Mouse (Mus musculus) left cerebral cortex, postnatal 14 days (tissue): Measurements from ENCODE around the gene Dao. TPM values are rescaled to one million over a fixed set of nuclear protein-coding genes. Genes with fewer than 3 reads are reported as not detected.
A peak's percentile ranks its signal among the peaks of the same experiment; 100 is the strongest.

ENCODE experiments used
- DNase-seq, 2 experiments: peaks; one replicate each; pipeline ENCODE4 v3.0.0; 2021 to 2022; ENCODE audit warnings: low spot score in 2 of 2, mixed read lengths in 1 of 2
- intact Hi-C: fragments of 180-260 bp; cut with DNase I; formaldehyde crosslinking; loops from one replicate; pipeline ENCODE4 v1.15.1; 2025
- total RNA-seq, 2 experiments: library from RNA; stranded (reverse); gene quantifications; 2 replicates each; pipeline ENCODE4 v1.2.3; 2021

The Dao gene
- total RNA-seq, 2 experiments from 2014 or later: not detected

DNA sequence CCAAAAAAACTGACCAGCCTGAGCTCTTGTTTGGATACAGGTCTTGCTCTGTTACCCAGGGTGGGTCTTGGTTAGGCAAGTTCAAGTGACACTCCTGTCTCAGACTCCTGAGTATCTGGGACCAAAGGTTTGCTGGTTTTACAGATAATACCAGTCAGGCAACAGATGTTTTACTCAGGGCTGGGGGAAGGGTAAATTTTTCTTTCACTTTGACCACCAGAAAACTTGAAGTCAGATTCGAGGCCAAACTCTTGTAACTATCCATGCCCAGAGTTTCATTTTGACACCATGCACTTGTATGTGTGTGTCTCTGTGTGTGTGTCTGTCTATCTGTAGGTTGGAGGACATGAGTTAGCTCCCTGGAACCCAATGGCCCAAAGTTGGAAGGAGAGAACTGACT, 23.0 kb upstream of the Dao start:
- DNase-seq: no peak
- intact Hi-C loops: no loop called here

- intact Hi-C loops: no loop called here
- DNase-seq: no peak
Observed at GRCm38 (mm10) chr5:113981171-113981570, 22.3 kb upstream of the Dao start.

DNA sequence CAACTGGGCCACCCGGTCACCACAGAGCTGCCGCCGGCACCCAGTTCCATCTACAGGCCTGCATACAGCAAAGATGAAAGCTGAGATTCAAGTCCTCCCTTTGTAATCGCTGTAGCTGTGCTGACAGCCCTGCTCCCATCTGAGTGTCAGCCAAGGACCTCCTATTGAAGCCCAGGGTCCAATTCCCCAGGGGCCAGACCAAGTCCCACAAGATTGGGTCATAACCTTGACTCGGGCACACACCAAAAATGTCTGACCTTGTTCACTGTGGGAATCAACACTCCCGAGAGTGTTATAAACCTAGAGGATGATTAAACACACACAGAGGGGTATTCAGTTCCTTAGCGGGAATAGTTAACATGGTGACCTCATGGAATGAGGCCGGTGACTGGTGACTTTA, 21.7 kb upstream of the Dao start:
- intact Hi-C loops: no loop called here
- no peak for DNase-seq

- no peak for DNase-seq
Observed at GRCm38 (mm10) chr5:113983541-113983940, 20.0 kb upstream of the Dao start.

GRCm38 (mm10) chr5:113984025-113984740, 19.3 kb upstream of the Dao start:
- intact Hi-C loops: no loop called here
- DNase-seq: no peak

More at GRCm38 (mm10) chr5:113983541-113983940, 20.0 kb upstream of the Dao start:
- intact Hi-C loops: no loop called here

DNA sequence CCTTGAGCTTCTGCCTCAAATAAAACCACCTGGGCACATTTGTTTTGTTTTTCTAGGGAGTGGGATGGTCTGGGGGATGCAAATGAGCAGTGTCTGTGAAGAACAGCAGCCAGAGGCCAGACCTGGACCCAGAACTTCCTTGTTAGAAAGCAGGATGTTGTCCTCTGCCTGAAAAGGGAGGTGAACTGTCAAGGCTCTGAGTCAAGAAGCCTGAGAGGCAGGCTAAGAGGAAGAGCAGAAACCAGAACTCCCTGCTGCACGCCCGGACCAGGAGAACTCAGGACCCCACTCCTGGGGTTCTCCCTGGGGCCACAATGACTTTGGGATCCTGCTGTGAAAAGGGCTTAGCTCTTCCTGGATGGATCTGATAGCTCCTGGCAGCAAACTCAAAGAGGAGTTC, 17.8 kb upstream of the Dao start:
- intact Hi-C loops: no loop called here
- DNase-seq: no peak

GRCm38 (mm10) chr5:113986182-113986961, 17.1 kb upstream of the Dao start:
- no peak for DNase-seq
- intact Hi-C loops: no loop called here

DNA sequence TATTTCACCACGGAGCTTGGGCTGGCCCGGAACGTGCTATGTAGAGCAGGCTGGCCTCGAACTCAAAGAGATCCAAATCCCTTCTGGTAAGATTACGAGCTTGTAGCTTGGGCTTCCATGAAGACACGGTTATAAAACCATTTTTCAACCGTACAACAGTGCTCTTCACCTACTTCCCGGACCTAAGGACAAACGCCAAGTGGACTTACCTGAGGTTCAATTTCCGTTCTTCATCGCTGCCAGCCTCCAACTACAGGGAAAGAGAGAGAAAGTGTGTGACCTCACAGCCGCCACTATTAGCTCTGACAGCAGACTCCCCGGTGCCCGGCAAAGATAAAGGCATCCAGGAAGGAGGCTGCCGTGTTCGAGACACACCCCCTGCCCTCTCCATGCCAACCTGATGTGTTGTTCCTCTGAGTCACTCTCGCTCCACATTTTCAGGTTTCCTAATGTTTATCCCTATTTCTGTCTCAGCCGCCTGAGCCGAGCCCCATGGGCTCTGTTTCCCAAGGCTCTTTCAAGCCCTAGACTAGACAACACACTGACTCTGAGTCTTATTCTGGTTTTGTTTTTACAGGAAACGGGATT, 14.0 kb upstream of the Dao start:
- DNase-seq: no peak
- intact Hi-C loops: no loop called here

GRCm38 (mm10) chr5:113990593-113990992, 12.9 kb upstream of the Dao start:
- no peak for DNase-seq
- intact Hi-C loops: no loop called here

DNA sequence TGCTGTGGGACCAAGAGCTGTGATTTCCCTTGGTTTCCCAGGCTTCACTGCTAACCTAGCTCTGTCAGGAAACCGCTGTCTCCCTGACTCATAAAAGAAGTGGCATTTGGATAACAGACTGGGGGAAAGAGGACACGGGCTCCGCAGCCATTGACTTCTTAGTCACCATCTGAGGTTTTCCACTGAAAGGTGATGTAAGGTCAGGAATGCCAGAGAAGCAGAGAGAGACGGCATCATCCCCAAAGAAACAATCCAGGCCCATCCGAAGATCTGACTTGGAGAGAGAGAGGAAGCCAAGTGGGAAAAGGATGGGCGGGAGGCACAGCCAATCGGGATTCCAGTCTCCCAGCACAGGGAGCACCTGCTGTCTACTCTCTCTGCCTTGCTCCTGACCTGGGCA, 12.4 kb upstream of the Dao start:
- no peak for DNase-seq
- intact Hi-C loops: no loop called here

DNA sequence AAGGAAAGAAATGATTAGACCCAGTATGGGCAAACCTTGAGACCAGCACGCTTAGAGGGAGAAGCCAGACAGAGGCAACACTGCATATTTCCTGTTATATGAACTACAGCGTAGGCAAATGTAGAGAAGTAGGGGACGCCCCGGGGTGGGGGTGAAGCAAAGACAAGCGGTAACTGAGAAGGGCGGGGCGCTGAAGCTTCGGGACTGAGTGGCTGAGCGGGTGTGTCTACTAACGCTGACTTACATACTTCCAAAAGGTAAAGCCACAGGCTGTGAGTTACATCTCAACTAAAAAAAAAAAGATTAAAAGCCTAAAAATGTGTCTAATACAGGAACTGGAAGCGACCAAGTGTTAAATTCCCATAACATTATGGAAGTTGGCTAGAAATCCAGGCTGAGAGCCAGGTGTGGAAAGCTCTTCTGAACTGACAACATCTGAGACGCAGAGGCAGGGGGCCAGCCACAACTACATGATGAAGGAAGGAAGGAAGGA, 11.1 kb upstream of the Dao start:
- intact Hi-C loops: loop anchor here (2.0 kb wide), 1 partner anchor 36 kb away; no protein-coding TSS in a partner anchor
- DNase-seq: no peak

GRCm38 (mm10) chr5:113993031-113993486, 10.4 kb upstream of the Dao start:
- peak in 1 of 2 experiments; percentile 32 for DNase-seq
- intact Hi-C loops: loop anchor here (2.0 kb wide), 1 partner anchor 36 kb away; no protein-coding TSS in a partner anchor

DNA sequence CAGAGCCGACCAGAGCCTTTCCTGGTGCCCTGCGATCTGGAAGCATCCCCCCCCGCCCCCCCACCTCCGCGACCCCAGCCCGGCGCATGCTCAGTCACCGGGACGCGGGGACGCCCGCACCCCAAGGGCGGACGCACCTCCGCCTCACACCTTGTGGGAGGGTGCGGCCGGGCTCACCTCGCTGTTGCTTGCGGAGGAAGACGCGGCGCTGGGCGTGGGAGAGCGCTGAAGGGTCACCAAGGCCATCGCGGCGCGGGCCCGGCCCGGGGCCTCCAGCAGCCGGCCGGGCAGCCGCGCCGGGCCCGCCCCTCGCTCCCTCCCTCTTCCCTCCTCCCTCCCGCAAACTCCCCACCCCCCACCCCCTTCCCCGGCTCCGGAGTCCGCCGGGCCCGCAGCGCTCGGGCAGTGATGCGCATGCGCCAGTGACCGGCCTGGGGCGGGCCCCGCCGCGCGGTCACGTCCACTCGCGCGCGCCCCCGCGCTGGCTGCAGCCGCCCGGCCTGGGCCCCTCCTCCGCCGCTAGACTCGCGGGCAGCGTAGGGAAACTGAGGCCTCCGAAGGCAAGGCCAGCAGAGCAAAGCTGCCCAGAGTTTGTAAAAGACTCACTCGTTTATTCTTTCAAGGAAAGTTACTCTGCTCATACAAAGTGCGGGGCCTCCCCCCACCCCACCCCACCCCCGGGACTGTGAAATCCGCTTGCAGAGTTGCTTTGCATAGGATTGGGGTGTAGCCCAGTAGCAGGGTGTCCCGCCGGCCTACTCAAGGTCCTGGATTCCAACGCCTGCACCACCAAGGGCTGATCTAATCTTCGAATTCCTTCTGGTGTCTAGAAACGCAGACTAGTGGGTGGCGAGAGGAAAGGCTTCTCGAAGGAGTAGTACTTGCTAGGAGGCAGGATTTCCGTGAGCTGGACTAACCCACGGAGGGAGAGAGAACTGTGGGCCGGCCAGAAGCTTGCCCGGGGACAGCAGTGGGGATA, 9.7 kb upstream of the Dao start, which contains the start of gene Ssh1:
Gene Ssh1 (minus strand): TSS at position 408 of the 979 bp plus-strand sequence.
- DNase-seq: peak; percentile 72 to 89
- intact Hi-C loops: loop anchor here (2.0 kb wide), 1 partner anchor 37 kb away; no protein-coding TSS in a partner anchor

GRCm38 (mm10) chr5:113996458-113996857, 7.0 kb upstream of the Dao start:
- no peak for DNase-seq
- intact Hi-C loops: no loop called here

- no peak for DNase-seq
- intact Hi-C loops: no loop called here
Observed at GRCm38 (mm10) chr5:113999382-113999781, 4.1 kb upstream of the Dao start.

GRCm38 (mm10) chr5:114004573-114004972, 1.1 kb downstream of the Dao start:
- no peak for DNase-seq
- intact Hi-C loops: no loop called here

DNA sequence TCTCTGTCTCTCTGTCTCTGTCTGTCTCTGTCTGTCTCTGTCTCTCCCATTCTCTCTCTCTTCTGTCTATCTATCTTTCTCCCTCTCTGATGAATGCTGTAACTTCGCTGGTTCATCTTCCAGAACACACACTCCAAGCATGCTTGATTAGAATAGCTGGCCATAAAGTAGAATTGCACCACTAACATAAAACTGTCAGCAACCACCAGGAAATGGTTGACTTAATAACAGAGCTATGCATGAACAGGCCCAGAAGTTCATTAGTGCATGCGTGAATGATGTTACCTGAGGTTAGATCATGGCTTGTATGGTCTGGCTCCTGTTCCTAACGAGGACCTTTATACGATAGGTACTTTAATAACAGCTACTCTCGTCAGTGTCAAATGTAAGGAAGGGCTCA, 1.6 kb downstream of the Dao start:
- no peak for DNase-seq
- intact Hi-C loops: no loop called here

- intact Hi-C loops: no loop called here
- no peak for DNase-seq
Observed at GRCm38 (mm10) chr5:114006974-114007373, 3.5 kb downstream of the Dao start.
